Mouse (Mus musculus) mouse trophoblast stem cell (cell line): ENCODE results near the gene Plb1.

ENCODE experiments used
- in situ Hi-C, 2 experiments: fragments of 300-500 bp; cut with MseI, MboI; formaldehyde crosslinking; loops; 2 replicates in 1 of 2; 3 replicates in 1 of 2; pipeline ENCODE4 v1.15.1; 2025

Plb1 gene

DNA sequence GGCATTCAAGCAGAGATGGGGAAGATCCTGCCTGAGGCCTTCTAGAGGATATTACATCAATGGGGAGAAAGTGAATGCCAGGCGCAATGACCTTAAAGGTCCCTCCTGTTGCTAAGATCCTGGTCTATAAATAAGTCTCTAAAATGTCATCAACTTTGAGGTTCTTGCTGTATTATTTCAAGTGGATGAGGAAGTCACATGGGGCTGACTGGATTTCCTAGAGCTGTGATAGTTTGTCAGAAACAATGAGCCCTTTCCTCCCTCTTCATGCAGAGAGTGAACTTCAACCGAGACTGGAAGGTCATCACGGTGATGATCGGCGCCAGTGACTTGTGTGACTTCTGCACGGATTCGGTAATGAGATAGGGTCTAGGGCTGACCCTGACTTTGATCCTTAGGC, 95.6 kb downstream of the Plb1 start:
- in situ Hi-C loops: no loop called here

DNA sequence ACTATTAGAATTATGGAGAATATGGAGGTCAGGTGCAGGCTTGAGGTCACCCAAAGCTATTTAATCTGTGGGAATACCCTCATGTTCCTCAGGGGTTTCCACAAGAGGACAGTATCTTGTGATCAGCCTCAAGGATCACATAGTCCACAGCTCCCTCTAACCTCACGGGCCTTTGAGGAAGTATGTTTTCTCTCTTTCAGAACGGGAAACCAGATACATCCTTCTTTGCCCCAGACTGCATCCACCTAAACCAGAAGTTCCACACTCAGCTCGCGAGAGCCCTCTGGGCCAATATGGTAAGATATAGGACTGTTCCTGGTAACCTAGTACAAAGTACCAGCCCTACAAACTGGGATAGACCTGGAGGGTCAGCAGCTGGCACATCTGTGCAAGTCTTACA, 100.1 kb downstream of the Plb1 start:
- in situ Hi-C loops: no loop called here

DNA sequence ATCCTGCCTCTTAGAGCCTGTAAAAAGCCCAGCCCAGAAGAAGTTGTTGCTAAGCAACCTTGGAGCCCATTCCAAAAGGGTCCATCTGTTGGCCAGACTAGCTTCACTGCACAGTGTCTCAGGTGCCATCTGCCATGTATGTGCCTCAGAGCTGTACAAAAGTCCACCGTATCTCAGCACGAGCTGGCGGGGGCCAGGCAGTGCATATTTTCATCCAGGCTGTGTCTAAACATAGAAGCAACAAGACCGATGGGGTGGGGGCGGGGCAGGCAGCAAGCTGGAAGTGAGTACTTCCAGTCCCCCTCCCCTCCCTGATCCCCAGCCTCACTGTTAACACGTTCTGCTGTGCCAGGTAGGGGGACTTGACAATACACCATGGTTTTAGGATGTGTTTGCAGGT, 102.7 kb downstream of the Plb1 start:
- in situ Hi-C loops: no loop called here

DNA sequence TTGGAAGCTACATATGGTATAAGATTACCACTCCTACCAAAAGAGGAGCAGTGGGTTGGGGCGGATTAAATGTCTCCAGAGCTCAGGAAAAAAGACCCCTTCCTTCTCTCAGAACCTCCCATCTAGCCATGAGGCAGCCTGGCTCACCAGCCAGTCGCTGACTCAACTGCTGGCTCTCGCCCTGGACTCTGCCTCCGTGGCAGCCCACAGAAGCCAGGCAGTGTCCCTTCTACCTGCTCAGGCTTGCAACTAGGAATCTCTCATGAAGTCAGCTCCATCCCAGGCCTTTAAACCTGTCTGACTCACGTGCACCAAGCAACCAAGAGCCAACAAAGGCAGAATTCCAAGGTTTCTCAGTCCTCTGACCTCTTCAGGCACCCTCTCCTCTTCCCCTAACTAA, 103.6 kb downstream of the Plb1 start:
- in situ Hi-C loops: no loop called here

DNA sequence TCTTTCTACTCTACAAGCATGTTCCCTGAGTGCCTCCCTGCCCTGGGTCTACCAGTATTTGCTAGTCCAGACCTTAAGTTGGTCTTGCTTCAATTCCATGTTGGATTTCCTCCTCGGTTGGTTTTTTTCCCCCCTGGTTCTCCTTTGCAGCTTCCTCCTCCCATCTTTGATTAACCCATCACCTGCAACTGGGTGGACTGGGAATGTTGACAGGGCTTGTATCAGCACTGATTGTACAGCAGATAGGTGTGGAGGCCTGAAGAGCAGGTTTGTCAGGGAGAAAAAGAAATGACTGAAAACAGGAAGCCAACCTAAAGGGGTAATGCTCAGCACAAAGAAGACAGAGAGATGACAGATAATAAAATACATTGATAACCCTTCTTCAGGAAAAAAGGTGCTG, 104.8 kb downstream of the Plb1 start:
- in situ Hi-C loops: no loop called here

DNA sequence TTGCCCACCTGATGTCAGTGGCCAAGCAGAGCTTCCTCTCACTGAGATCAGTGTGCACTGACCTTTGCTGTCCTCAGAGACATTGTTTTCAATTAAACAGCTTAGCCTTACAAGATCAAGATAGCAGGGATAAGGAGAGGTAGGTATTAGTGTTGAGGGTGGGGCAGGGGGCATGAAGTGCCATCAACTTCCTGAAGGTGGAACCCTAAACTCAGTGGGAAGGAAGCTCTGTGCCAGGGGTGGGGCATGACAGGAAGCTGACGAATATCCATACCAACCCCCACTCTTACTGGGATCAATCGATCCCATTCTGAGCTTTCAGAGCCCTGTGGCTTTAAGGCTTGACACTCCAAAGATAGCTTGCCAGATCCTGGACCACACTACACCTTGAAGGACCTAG, 105.8 kb downstream of the Plb1 start:
- in situ Hi-C loops: no loop called here

DNA sequence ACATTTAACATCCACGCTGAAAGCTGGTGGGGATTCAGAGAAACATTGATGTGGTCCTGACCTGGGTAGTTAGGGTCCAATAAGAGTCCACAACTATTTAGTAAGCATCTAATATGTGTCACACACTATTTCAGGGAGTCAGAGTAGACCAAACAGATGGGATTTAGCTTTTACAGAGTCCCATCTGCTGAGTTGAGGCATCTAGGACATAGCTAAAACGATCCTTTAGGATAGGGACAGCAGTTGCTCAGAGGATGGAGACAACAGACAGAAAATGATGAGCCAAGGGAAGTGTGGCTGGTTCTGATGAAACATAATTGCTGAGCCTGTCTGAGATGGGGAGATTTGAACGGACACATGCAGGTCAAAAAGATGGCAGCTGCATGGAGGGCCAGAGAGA, 106.3 kb downstream of the Plb1 start:
- in situ Hi-C loops: no loop called here

DNA sequence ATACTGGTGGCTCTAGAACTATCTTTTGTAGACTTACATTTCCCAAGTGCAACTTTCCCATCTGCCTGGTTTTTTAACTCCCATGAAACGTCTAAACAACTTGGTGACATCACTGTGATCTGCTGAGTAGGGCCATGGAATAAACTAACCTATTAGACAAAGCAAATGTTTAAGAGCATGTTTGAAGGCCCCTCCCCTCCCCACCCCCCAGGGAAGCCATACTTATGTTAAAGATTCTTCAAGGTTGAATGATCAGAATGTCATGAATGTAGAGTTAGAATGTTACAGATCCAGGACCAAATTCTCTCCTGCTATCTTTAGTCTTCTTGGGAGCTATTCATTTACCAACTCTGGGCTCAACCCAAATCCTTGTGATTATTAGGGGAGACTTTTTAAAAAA, 107.7 kb downstream of the Plb1 start:
- in situ Hi-C loops: no loop called here

DNA sequence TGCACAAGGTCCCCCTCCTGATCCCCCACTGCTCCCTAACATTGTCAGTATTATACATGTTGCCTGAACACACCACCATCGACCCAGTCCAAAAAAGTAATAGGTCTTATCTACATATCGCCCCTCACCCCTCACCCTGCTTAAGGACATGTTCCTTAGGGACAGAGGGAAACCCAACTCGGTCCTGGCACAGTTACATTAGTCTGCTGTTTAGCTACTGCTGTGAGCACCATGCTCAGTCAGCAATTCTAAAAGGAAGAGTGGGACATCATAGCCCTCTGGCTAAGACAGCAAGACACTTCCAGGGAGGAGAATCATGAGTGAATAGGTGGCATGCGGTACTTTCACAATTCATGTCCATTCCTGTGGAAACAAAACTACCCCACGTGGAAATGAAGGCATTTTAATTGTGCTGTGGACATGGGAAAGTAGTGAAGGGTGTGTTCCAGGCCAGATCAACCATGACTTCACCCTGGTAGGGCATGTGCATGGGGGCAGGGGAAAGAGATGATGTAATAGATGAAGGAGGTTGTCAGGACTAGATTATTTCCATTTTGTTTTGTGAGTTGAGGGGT, 110.3 kb downstream of the Plb1 start:
- in situ Hi-C loops: no loop called here

DNA sequence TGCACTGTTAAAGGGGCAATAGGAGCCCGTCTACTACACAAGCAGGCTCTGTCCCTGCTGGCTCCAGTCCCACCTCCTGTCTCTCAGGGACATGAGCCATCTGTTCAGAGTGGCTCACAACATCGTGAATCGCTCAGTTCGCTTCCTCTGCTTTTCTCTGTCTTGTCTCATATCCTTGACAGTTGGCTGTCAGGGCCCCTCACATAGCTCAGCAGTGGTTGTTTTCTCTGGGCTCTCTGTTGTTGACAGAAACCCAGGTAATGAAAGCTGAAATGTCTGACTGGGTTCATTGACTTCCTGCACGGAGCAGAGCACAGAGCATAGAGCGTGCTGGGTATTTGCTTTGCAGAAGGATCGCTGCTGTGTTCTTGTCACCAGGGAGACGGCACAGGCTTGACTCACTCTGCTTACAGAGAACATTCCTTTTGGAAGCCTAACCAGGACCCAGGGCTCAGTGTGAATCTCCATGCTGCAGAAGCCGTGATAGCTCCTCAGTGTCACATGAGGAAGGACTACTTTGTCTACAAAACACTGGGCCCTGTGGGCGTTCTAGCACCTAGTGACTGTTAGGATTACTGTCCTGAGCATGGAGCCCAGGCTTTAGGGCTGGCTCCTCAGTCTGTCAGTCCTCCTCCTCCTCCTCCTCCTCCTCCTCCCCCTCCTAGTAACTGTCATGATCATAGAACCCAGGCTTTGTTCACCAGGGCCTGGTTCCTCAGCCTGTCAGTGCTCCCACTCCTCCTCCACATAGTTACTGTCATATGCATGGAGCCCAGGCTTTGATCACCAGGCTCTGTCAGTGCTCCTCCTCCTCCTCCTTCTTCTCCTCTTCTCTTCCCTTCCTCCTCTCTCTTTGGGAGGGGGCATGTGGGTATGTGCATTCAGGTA, 113.8 kb downstream of the Plb1 start:
- in situ Hi-C loops: no loop called here

DNA sequence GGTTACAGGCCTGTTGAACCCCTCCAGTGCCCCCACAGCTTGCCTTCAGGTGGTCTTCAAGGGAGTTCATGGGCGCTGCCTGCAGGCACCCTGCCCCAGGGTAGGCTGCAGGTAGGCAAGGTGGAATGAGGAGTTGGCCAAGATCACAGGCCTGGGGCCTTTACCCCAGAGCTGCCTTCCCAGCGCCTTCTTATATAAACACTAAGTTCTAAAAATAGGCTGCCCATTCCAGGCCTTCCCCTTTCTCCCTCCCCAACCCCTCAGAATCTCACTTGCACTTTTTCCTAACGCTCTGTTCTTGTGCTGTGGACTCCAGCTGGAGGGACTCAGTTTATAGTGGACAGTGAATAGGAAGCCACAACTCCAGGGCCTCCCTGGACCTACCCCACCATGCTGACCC, 117.2 kb downstream of the Plb1 start:
- in situ Hi-C loops: no loop called here

DNA sequence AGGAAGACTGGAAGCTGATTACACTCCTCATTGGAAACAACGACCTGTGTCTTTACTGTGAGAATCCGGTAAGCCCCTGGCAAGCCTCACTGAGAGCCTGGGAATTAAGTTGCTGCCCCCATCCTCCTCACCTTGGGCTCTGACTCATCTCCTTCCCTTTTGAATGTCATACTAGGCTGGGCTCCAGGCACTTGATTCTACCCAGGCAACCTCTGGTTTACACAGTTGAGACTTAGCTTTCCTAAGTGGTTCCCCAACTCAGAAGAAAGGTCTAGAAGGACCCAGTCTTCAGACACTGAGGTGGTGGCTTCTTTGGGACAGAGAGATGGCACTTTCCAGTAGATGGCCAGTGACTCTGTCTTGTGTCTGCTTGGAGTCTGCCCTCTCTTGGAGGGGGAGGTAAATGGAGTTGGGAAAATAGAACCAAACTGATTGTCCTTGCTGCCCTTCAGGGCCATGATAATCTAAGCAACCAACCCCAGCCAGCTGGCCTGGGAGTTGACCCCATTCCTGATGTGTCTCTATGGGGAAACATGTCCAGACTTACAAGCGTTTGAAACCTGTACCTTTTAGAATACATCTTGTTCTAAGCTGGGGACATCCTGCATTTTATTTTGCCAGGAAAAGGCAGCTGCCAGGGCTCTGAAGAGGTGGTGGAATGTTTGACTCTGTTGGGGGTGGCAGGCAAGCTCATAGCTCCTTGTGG, 118.2 kb downstream of the Plb1 start:
- in situ Hi-C loops: no loop called here

DNA sequence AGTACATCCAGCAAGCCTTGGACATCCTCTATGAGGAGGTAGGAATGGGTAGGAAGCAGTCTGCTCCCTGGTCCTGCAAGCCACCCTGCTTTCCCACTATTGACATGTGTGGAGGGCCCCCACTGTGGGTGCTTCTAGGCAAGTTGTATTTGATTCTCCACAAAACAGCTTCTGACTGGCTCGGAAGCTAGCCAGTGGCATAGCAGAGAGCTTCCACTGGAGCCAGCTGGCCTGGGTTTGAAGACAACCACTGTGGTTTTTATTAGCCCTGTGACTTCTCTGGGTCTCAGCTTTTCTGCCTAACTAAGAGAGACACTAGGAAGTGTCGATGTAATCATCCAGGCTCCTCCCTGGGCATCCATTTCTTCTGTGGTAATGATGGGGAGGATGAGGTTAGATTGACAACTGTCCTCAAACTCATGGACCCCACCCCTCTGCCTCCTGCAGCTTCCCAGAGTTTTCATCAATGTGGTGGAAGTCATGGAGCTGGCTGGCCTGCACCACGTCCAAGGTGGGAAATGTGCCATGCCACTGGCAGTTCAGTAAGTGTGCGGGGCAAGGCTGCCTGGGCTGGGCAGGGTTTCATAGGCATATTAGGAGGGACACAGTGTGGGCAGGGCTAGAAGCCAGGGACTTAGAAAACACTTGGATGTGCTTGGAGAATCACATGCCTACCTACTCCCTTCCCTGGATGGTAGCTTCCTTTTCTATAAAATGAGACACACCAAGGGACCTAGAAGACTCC, 119.4 kb downstream of the Plb1 start:
- in situ Hi-C loops: no loop called here

DNA sequence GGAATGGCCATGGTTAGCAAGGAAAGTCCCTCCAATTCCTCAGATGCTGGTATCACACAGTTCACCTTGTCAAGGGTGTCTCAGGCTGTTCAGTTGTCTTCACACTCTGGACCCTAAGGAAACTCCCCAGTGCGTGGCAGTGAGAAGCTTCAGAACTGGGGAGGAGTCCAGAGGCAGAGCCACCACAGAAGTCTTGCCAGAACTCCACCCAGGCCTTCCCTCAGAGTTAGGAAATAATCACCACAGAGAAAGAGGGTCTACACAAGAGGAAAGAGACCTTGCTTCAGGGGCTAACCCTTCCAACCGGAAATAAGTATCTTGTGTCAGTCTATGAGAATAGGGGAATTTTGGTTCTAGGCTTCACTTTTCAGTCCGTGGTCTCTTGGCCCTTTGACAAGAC, 120.3 kb downstream of the Plb1 start:
- in situ Hi-C loops: no loop called here

DNA sequence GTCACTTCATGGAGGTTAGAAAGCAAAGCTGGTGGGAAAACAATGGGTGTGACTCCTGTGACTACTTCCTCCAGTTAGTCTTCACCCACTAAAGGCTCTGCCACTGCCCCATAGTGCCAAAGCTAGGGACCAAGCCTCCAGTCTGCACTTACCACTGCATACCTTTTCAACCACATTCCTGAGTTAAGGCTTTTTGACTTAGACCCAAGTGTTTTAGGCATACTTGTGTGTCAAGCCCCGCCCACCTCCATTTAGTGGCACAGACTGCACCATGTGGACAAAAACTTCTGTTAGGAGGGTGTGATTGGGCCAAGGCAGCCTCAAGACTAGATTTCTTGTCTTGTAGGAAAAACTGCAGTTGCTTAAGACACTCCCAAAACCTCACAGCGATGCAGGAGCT, 120.8 kb downstream of the Plb1 start:
- in situ Hi-C loops: no loop called here

DNA sequence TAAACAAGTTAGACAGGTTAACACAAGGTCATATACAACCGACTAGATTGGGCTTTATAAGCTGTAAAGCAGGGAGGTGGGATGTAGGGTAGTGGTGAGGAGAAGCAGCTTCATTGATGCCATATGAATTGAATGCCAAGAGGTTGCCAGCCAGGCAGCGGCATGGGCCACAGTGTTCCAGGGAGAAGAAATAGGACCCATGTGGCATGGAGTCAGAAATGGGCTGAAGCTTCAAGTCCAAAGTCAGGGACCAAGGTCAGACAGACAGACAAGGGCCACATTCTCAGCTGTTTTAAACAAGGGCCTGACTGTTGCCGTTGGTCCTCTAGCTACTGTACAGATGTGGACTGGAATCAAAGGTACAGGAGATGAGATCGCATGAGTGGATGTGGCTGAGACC, 128.0 kb downstream of the Plb1 start:
- in situ Hi-C loops: no loop called here

DNA sequence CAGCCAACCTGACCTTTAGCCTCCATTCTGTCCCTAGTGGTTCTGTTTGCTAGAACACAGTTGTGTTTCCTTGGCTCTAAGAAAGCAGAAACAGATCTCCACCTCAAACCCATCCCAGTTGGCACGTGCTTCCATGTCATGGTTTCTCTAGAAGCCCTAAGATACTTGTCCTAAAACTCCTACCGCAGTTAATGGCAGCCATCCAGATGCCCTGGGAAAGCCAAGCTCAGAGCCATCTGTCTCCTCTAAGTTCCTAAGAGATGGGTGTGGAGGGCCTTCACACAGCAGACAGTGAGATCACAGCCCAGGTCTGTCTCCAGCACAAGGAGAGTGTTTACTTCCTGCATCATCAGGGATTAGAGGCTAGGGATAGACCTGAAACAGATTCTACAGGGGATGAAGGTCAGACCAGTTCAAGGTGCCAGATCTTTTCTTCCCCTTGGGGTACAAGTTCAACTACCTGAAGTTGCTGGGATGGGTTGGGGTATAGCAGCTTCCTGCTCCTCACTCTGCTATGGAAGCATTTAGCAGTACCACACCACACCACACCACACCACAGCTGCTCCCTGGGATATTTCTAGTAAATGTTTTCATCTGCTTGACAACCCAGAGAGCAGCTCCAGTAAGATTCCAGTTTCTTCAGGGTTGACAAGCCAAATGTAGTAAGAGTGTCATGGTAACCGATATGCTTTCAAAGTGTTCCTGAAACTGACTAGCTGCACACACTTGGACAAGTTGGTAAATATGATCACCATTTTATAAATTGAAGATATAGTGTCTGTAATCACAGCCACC, 129.1 kb downstream of the Plb1 start:
- in situ Hi-C loops: no loop called here

DNA sequence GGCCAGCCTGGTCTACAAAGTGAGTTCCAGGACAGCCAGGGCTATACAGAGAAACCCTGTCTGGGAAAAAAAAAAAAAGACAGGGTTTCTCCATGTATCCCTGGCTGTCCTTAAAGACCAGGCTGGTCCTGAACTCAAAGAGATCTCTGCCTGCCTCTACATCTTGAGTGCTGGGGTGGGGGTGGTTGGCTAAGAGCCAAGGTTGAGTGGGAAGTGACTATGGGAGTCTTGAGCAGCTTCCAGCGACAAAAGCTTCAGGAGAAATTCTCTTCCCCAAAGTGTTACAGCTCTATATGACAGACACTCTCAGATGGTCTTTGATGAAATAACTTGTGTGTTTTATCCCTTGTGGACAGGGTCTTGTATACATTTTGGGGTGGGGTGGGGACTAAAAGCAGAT, 136.9 kb downstream of the Plb1 start:
- in situ Hi-C loops: no loop called here

DNA sequence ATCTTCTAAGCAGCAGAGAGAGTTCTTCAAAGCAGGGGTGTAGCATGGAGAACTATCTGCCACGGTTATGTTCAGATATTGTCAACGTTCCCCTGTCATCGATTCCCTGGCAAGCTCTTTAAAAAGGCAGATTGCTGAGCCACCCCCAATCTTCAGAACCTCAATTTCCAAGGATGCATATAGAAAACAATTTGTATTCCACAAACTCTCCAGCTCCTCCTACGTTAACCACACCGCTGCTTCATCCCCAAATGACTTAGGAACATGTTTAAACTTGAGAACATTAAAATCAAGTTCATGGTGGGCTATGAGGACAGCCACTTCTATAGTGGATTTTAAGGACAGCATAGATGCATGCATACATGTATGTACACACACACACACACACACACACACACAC, 138.7 kb downstream of the Plb1 start:
- in situ Hi-C loops: no loop called here

DNA sequence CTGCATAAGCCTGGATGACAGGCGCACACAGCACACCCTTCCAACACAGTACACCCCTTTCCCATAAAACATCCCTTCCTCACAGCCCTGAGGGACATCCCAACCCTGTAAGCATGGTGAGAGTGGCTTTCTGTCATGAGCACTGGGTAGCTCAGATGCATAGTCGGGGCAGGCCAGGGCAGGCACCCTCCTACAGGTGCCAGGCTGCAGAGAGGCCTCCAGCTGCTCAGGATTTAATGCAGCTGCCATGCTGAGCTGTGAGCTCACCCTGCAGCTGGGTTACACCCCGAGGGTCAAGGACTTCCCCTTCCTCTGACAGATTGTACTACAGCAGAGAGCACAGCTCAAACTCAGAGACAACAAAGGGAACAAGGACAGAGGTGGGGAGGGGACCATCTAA, 146.0 kb downstream of the Plb1 start:
- in situ Hi-C loops: no loop called here

DNA sequence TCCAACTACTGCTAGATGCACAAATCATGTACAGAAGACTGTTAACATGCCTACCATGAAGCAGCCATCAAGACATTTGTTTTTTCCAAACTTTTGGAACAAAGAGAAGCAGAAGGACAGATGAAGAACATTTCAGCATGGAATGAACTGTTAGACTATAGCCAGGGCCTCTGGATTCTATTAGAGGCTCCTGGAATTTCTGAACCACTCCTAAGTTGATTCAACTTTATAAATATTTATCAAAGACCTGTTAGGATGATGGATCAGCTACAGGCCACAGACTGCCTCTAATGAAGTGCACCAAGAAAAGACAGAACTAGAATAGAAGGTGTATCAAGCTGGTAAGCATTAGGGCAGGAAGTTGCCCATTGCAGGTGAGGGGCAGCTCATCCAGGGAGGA, 156.1 kb downstream of the Plb1 start:
- in situ Hi-C loops: no loop called here
